Mouse (Mus musculus): ENCODE results near the gene Disp2. TPM values are rescaled to one million over a fixed set of nuclear protein-coding genes. Genes with fewer than 3 reads are reported as not detected.

Gene Disp2
- polyA plus RNA-seq (2015; fragmentation: Nextera tagmentation; extraction: Ambion mirVana), result 0.19 TPM in 2 replicates

DNA sequence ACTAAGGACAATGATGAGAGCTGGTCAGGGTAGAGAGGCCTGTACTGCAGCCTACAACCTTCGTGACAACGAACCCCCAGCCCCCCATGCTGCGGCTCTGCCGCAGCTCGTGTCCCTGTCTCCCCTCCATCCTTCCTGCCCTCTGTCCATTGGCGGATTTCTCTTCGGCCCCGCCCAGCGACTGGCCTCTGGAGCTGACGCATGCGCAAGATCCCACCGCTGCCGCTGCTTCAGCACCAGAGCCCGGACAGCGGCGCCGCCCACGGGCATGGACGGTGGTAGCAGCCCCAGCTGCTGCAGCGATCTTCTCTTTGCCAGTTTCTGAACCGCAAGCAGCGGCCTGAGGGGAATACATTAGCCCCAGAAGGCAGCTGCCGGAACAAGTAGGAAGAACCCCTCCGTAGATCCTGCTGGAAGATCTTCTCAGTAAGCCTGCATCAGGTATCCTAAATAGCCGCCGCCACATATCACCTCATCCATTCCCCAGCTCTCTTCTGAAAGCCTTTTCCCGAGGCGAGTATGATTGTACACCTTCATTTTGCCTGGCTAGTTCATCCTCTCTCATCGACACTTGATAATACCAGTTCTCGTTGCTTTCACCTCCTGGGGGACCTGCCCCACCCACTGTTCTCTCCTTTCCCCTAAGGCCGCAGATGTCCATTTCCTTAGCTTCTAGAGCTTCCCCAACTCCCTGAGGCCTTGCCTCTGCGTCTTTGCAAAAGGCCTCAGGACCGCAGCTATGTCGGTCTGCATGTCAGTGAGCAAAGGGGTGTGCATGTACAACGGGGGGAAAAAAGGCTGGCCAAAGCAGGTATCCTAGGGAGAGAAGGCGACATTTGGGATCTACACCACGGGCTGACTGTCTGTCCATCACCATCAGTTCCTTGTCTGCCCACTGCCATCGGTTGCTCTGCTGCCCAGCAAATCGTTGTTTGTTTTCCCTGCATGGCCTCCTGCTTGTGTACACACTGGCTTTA is at the start of gene Disp2:
Gene Disp2 (plus strand): TSS at position 216 of the 977 bp plus-strand sequence.
- Histone ChIP-seq H3K9ac (ENCODE audit: low read depth, low read length) (no peak within 1 kb of the TSS), H3K9me3 (replicated peaks; ENCODE audit: control insufficient read depth, low read length) (no peaks in the 10 kb centered on the region), H3K27ac (ENCODE audit: low read length) (no peak within 1 kb of the TSS), H3K36me3 (ENCODE audit: control insufficient read depth, insufficient read depth) (no peaks in the 10 kb centered on the region), H3K4me1 (ENCODE audit: control insufficient read depth, low read depth, low read length) (peaks cover 10% of the 10 kb centered on the region), H3K4me3 (ENCODE audit: low read depth, low read length) (peak within 1 kb of the TSS; percentile 26), H3K4me2 (ENCODE audit: low read depth, low read length) (peak within 1 kb of the TSS; percentile 52), H3K27me3 (ENCODE audit: control insufficient read depth, insufficient read depth, low read depth, low read length) (peaks cover 20% of the 10 kb centered on the region; the same call in 1 of the 2 replicates)
- 11% methylated on average over 39 of the region's 39 CpGs for WGBS (ENCODE audit: insufficient replicate concordance)
- peak; percentile 82 for ATAC-seq (ENCODE audit: low read depth)

DNA sequence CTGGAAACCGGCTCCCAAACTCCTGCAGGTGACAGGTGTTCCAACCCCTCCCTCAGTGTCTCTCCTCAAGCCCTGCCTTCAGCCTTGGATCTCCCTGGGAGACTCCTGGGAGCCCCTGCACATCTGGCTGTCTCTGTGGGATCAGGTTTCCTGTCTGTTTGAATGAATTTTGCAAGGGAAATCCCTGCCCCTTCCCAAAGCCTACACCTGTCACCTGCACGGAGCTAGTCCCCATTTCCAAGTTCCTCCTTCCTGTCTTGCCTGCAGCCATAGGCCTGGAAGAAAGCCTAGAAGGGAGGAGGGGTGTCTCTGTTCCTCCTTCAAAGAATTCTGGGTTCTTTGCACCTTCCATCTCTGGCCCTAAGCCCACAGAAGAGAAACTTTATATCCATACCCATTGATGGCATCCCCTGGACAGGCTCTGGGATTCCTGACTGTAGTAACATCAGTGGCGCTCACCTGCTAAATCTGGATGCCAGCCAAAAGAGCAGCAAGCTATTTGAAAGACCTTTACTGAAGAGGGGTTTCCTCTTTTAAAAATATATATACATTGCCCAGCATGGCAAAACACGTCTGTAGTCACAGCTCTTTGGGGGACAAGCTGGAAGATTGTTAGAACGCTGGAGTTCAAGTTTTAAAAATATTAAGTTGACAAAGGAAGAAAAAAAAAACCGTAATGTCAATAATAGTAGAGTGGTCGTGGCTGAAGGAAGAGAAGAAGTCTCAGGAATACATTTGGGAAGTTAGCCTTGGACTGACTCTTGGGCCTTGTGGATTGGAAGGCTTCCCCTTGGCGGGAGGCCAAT is 49.5 kb upstream of the Disp2 start:
- ATAC-seq (ENCODE audit: low read depth), result no peak
- Histone ChIP-seq H3K4me2 (ENCODE audit: low read depth, low read length) (no peak overlapping the region), H3K9me3 (replicated peaks; ENCODE audit: control insufficient read depth, low read length) (no peaks in the 10 kb centered on the region), H3K27me3 (ENCODE audit: control insufficient read depth, insufficient read depth, low read depth, low read length) (peaks cover 6% of the 10 kb centered on the region), H3K27ac (ENCODE audit: low read length) (no peak overlapping the region; the same call in 1 of the 2 replicates), H3K4me1 (ENCODE audit: control insufficient read depth, low read depth, low read length) (peaks cover 7% of the 10 kb centered on the region), H3K9ac (ENCODE audit: low read depth, low read length) (no peak overlapping the region), H3K4me3 (ENCODE audit: low read depth, low read length) (no peak overlapping the region), H3K36me3 (ENCODE audit: control insufficient read depth, insufficient read depth) (no peaks in the 10 kb centered on the region)
- WGBS (ENCODE audit: insufficient replicate concordance), result 20% methylated on average over 8 of the region's 8 CpGs

DNA sequence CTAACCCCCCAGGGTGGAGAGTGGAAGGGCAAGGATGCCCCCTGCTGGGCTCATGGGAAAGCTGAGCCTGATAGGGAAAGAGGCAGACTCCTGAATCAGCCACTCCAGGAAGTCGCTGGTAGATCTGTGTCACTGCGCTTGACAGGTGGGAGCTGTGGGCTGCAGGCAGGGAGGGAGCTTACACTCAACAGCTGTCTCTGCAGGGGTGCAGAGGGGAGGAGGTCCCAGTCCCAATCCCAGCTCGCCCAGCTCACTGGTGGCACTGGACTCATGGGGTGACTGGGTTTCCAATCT is 49.0 kb upstream of the Disp2 start:
- no peak overlapping the region for H3K4me3 ChIP-seq (ENCODE audit: low read depth, low read length)
- ATAC-seq (ENCODE audit: low read depth), result no peak
- H3K27me3 ChIP-seq (ENCODE audit: control insufficient read depth, insufficient read depth, low read depth, low read length), result peaks cover 6% of the 10 kb centered on the region
- H3K4me1 ChIP-seq (ENCODE audit: control insufficient read depth, low read depth, low read length), result peaks cover 7% of the 10 kb centered on the region
- no peaks in the 10 kb centered on the region for H3K9me3 ChIP-seq (replicated peaks; ENCODE audit: control insufficient read depth, low read length)
- no peak overlapping the region for H3K27ac ChIP-seq (ENCODE audit: low read length)
- no peaks in the 10 kb centered on the region for H3K36me3 ChIP-seq (ENCODE audit: control insufficient read depth, insufficient read depth)
- WGBS (ENCODE audit: insufficient replicate concordance), result 7% methylated on average over 3 of the region's 3 CpGs
- no peak overlapping the region for H3K9ac ChIP-seq (ENCODE audit: low read depth, low read length)
- H3K4me2 ChIP-seq (ENCODE audit: low read depth, low read length), result no peak overlapping the region

- Histone ChIP-seq H3K36me3 (ENCODE audit: control insufficient read depth, insufficient read depth) (no peaks in the 10 kb centered on the region), H3K9me3 (replicated peaks; ENCODE audit: control insufficient read depth, low read length) (no peaks in the 10 kb centered on the region), H3K27ac (ENCODE audit: low read length) (no peak overlapping the region), H3K9ac (ENCODE audit: low read depth, low read length) (no peak overlapping the region), H3K27me3 (ENCODE audit: control insufficient read depth, insufficient read depth, low read depth, low read length) (peaks cover 6% of the 10 kb centered on the region), H3K4me3 (ENCODE audit: low read depth, low read length) (no peak overlapping the region), H3K4me1 (ENCODE audit: control insufficient read depth, low read depth, low read length) (peaks cover 7% of the 10 kb centered on the region), H3K4me2 (ENCODE audit: low read depth, low read length) (no peak overlapping the region)
- WGBS (ENCODE audit: insufficient replicate concordance), result 65% methylated on average over 5 of the region's 5 CpGs
- no peak for ATAC-seq (ENCODE audit: low read depth)
Measured at GRCm38 (mm10) chr2:118731981-118732380, 47.5 kb upstream of the Disp2 start.

DNA sequence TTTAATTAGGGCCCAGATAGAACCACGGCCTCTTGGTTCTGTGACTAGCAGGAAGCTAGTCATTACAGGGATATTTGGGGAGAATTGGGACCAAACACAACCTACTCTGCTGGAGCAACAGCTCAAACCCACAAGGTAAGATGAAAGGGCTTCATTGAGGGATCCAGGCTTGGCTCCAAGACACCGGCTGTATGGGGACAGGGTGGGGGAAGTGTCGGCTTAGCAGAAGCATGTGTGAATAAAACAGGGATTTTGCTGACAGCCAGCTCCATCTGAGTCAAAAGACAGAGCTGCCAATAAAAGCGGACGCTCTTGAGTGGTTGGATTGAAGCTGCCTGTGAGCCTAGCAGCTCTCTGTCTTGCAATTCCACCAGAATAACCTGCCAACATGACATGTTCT is 46.2 kb upstream of the Disp2 start:
- 69% methylated on average over 5 of the region's 5 CpGs for WGBS (ENCODE audit: insufficient replicate concordance)
- no peak overlapping the region for H3K4me3 ChIP-seq (ENCODE audit: low read depth, low read length)
- ATAC-seq (ENCODE audit: low read depth), result no peak
- H3K27me3 ChIP-seq (ENCODE audit: control insufficient read depth, insufficient read depth, low read depth, low read length), result peaks cover 6% of the 10 kb centered on the region
- no peak overlapping the region for H3K9ac ChIP-seq (ENCODE audit: low read depth, low read length)
- H3K9me3 ChIP-seq (replicated peaks; ENCODE audit: control insufficient read depth, low read length), result no peaks in the 10 kb centered on the region
- H3K4me1 ChIP-seq (ENCODE audit: control insufficient read depth, low read depth, low read length), result peaks cover 7% of the 10 kb centered on the region
- H3K36me3 ChIP-seq (ENCODE audit: control insufficient read depth, insufficient read depth), result no peaks in the 10 kb centered on the region
- H3K27ac ChIP-seq (ENCODE audit: low read length), result no peak overlapping the region
- no peak overlapping the region for H3K4me2 ChIP-seq (ENCODE audit: low read depth, low read length)

DNA sequence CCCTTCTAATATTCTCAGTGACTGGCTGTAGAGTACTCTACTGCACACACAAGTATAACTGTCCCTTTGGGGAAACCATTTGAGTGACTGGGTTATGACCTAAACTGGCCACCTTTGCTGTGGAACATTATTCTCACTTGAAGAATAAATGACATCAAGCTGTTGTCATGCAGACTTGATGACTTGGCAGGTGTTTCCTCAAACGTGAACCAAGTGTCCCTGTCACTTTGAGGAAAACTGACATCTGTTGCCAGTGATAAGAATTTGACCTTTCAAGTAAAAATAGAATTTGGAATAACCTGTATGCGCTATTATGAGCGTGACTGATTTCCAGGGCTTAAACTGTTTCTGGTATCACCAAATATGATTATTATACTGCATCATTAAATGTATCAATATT is 39.2 kb upstream of the Disp2 start:
- H3K27me3 ChIP-seq (ENCODE audit: control insufficient read depth, insufficient read depth, low read depth, low read length), result peaks cover 9% of the 10 kb centered on the region; the same call in 1 of the 2 replicates
- no peak overlapping the region for H3K9ac ChIP-seq (ENCODE audit: low read depth, low read length)
- no peak overlapping the region for H3K27ac ChIP-seq (ENCODE audit: low read length)
- no peak overlapping the region for H3K4me2 ChIP-seq (ENCODE audit: low read depth, low read length)
- H3K36me3 ChIP-seq (ENCODE audit: control insufficient read depth, insufficient read depth), result no peaks in the 10 kb centered on the region
- H3K9me3 ChIP-seq (replicated peaks; ENCODE audit: control insufficient read depth, low read length), result no peaks in the 10 kb centered on the region
- no peak for ATAC-seq (ENCODE audit: low read depth)
- peaks cover 11% of the 10 kb centered on the region for H3K4me1 ChIP-seq (ENCODE audit: control insufficient read depth, low read depth, low read length)
- WGBS (ENCODE audit: insufficient replicate concordance), result 19% methylated on average over 3 of the region's 3 CpGs
- no peak overlapping the region for H3K4me3 ChIP-seq (ENCODE audit: low read depth, low read length)

- ATAC-seq (ENCODE audit: low read depth), result no peak
- H3K9ac ChIP-seq (ENCODE audit: low read depth, low read length), result no peak overlapping the region
- peaks cover 12% of the 10 kb centered on the region for H3K4me1 ChIP-seq (ENCODE audit: control insufficient read depth, low read depth, low read length)
- 58% methylated on average over 9 of the region's 9 CpGs for WGBS (ENCODE audit: insufficient replicate concordance)
- no peak overlapping the region for H3K4me2 ChIP-seq (ENCODE audit: low read depth, low read length)
- no peak overlapping the region for H3K27ac ChIP-seq (ENCODE audit: low read length)
- no peaks in the 10 kb centered on the region for H3K36me3 ChIP-seq (ENCODE audit: control insufficient read depth, insufficient read depth)
- H3K27me3 ChIP-seq (ENCODE audit: control insufficient read depth, insufficient read depth, low read depth, low read length), result peaks cover 9% of the 10 kb centered on the region; the same call in 1 of the 2 replicates
- H3K4me3 ChIP-seq (ENCODE audit: low read depth, low read length), result no peak overlapping the region
- no peaks in the 10 kb centered on the region for H3K9me3 ChIP-seq (replicated peaks; ENCODE audit: control insufficient read depth, low read length)
Measured at GRCm38 (mm10) chr2:118741183-118741582, 38.3 kb upstream of the Disp2 start.

DNA sequence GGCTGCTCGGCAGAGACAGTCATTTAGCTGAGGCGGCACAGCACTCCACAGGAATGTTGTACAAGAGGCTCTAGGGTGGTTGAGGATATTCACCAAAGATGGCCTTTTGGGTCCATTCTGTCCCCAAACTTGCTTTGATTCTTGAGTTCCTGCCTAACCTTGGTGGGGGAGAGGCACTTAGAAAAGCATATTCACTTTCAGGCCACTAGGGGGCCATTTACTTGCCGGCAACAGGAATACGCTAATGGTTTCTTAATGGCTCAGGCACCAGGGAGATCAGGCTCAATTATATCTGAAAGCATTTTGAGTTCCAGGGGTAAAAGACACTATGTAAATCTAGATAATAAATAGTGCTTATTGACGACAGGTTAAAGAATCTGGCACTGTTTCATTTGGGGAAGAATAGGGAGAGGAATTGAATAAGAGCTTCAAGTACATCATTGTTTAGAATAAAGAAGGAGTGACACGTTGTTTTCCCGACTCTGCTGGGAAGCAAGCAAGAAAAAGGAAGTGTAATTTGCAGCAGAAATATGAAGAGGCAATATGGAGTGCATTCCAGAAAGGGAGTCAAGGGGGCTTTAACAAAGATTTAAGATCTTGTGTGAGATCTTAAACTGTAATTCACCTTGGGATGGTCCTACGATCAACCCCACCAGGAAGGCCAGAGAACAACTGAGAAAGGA is 36.1 kb upstream of the Disp2 start:
- no peak for ATAC-seq (ENCODE audit: low read depth)
- H3K9ac ChIP-seq (ENCODE audit: low read depth, low read length), result no peak overlapping the region
- H3K36me3 ChIP-seq (ENCODE audit: control insufficient read depth, insufficient read depth), result no peaks in the 10 kb centered on the region
- H3K4me2 ChIP-seq (ENCODE audit: low read depth, low read length), result no peak overlapping the region
- peaks cover 9% of the 10 kb centered on the region; the same call in 1 of the 2 replicates for H3K27me3 ChIP-seq (ENCODE audit: control insufficient read depth, insufficient read depth, low read depth, low read length)
- peaks cover 30% of the 10 kb centered on the region for H3K4me1 ChIP-seq (ENCODE audit: control insufficient read depth, low read depth, low read length)
- no peak overlapping the region for H3K27ac ChIP-seq (ENCODE audit: low read length)
- H3K9me3 ChIP-seq (replicated peaks; ENCODE audit: control insufficient read depth, low read length), result no peaks in the 10 kb centered on the region
- WGBS (ENCODE audit: insufficient replicate concordance), result 28% methylated on average over 8 of the region's 8 CpGs
- H3K4me3 ChIP-seq (ENCODE audit: low read depth, low read length), result no peak overlapping the region

Measured in liver, embryonic 16.5 days (tissue).